Mouse (Mus musculus) B cell, adult 62 days (primary cell): ENCODE results near the gene Slc9a1. TPM values are rescaled to one million over a fixed set of nuclear protein-coding genes. Genes with fewer than 3 reads are reported as not detected.

Experiments used
- total RNA-seq: library from RNA; stranded (reverse); gene quantifications from 4 replicates; pipeline ENCODE4 v1.2.4, GENCODE M21; 2023

Gene Slc9a1
- total RNA-seq: 49.4 to 53.7 TPM (median 51.1 TPM) in 4 replicates

GRCm38 (mm10) chr4:133369553-133370297, at the start of gene Slc9a1:
Gene Slc9a1, plus strand, starts transcription at chr4:133369706.

GRCm38 (mm10) chr4:133353367-133354365, 15.8 kb upstream of the Slc9a1 start, which contains the start of gene Wdtc1:
Gene Wdtc1, minus strand, starts transcription at chr4:133353481.

Other genes with a start within 250 kb of the Slc9a1 start
- 291 to 323 TPM (median 299 TPM) in 4 replicates for gene Wasf2, start 239.2 kb upstream of the Slc9a1 start, total RNA-seq
- gene Cd164l2, start 157.6 kb upstream of the Slc9a1 start, total RNA-seq: 1.8 to 3.4 TPM (median 2.9 TPM) in 3 of 4 replicates, not detected in the other
- gene Gpr3, start 157.2 kb upstream of the Slc9a1 start, total RNA-seq: 3.3 to 4.8 TPM (median 3.8 TPM) in 4 replicates
- 1.0 TPM in 1 of 4 replicates, not detected in the others for gene Map3k6, start 128.9 kb upstream of the Slc9a1 start, total RNA-seq
- gene Sytl1, start 106.6 kb upstream of the Slc9a1 start, total RNA-seq: 0.67 to 1.7 TPM (median 1.2 TPM) in 4 replicates
- gene Tmem222, start 91.9 kb upstream of the Slc9a1 start, total RNA-seq: 45.6 to 52.7 TPM (median 52.0 TPM) in 4 replicates
- gene Wdtc1, start 16.2 kb upstream of the Slc9a1 start, total RNA-seq: 36.9 to 42.9 TPM (median 39.9 TPM) in 4 replicates
- gene Tent5b, start 110.4 kb downstream of the Slc9a1 start, total RNA-seq: not detected in 4 replicates
- gene Trnp1, start 128.8 kb downstream of the Slc9a1 start, total RNA-seq: not detected in 4 replicates
- gene Kdf1, start 149.3 kb downstream of the Slc9a1 start, total RNA-seq: 0.24 TPM in 1 of 4 replicates, not detected in the others
- 95.5 to 116 TPM (median 105 TPM) in 4 replicates for gene Nudc, start 176.3 kb downstream of the Slc9a1 start, total RNA-seq
- not detected in 4 replicates for gene Nr0b2, start 183.7 kb downstream of the Slc9a1 start, total RNA-seq
- gene Gpatch3, start 205.0 kb downstream of the Slc9a1 start, total RNA-seq: 29.0 to 32.7 TPM (median 31.2 TPM) in 4 replicates
- gene Gpn2, start 214.7 kb downstream of the Slc9a1 start, total RNA-seq: 22.5 to 27.9 TPM (median 25.7 TPM) in 4 replicates
- 52.4 to 56.8 TPM (median 53.5 TPM) in 4 replicates for gene Sfn, start 232.5 kb downstream of the Slc9a1 start, total RNA-seq